Mouse (Mus musculus) CH12.LX (cell line): ENCODE measurements around the gene Gm4553.
"Not testable (repeated sequence)": the region's sequence is repeated elsewhere in the genome, so short reads cannot be mapped to it uniquely, and the experiment has no call there.

Experiments
- MAX ChIP-seq: IDR thresholded peaks from 2 replicates; pipeline ENCODE4 v1.6.1; 2011; ENCODE audit warnings: low read length, improper control_type of control experiment
- POLR2A ChIP-seq: IDR thresholded peaks from 2 replicates; pipeline ENCODE4 v1.6.1; 2011; ENCODE audit warnings: low read depth, mild to moderate bottlenecking, improper control_type of control experiment, low read length

- TF ChIP-seq MAX, POLR2A: not testable (repeated sequence)
These were observed 8.5 kb downstream of the Gm4553 start, which contains the start of gene Gm29735 for GRCm38 (mm10) chr7:142157013-142157412.
